Mouse (Mus musculus) splenic B cell, adult 2 months (primary cell): ENCODE measurements at regions not wholly inside any gene's neighbourhood (a gene's known extent, or its start where the extent isn't known, plus 50 kb on each side); places are given as distances from the start of the nearest gene placed in this dataset.

Experiments
- DNase-seq: peaks from one replicate; pipeline ENCODE4 v3.0.0-alpha.2; 2011; ENCODE audit warnings: low read depth, low spot score
- H3K27me3 ChIP-seq: 2 replicates; pipeline ENCODE4 v1.6.1; 2012; ENCODE audit warnings: mild to moderate bottlenecking, low read length, moderate library complexity, mixed read lengths; ENCODE audit not compliant: control insufficient read depth, poor library complexity, insufficient read depth, severe bottlenecking
- H3K36me3 ChIP-seq: 2 replicates; pipeline ENCODE4 v1.6.1; 2012; ENCODE audit warnings: mild to moderate bottlenecking, low read length, moderate library complexity, mixed read lengths; ENCODE audit not compliant: control insufficient read depth, poor library complexity, insufficient read depth, severe bottlenecking

- Histone ChIP-seq H3K27me3 (no peaks in the 10 kb centered on the region), H3K36me3 (no peaks in the 10 kb centered on the region)
- DNase-seq = peak; percentile 9
Observed at GRCm38 (mm10) chrX:21293666-21294065, 118.2 kb upstream of the Gm21876 start.

DNA sequence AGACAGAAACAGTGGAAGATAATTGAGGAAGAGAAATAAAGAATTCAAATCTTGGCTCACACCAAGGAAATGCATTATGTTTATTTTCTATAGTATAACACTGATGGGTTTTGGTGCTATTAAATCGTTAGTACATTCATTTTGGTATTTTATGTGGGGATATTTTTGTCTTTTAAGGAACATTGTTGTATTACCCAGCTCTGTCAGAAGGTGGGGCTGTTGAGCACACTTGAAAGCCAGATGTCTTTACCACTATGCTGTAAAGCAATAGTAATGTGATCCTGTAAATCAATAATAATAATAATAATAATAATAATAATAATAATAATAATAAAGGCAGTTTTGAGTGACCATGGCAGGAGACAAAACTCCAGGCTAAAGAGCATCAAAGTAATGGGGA lies 120.0 kb upstream of the Gm21876 start:
- H3K36me3 ChIP-seq = no peaks in the 10 kb centered on the region
- peak; percentile 0 for DNase-seq

GRCm38 (mm10) chrX:21297349-21297748 lies 121.9 kb upstream of the Gm21876 start:
- H3K27me3 ChIP-seq = no peaks in the 10 kb centered on the region
- no peaks in the 10 kb centered on the region for H3K36me3 ChIP-seq
- no peak for DNase-seq

More for the DNA sequence above, 120.0 kb upstream of the Gm21876 start:
- no peaks in the 10 kb centered on the region for H3K27me3 ChIP-seq

- H3K36me3 ChIP-seq = no peaks in the 10 kb centered on the region
- DNase-seq = no peak
- H3K27me3 ChIP-seq = no peaks in the 10 kb centered on the region
Observed at GRCm38 (mm10) chrX:21334499-21335032, 149.8 kb upstream of the Agtr2 start.

- Histone ChIP-seq H3K27me3 (no peaks in the 10 kb centered on the region), H3K36me3 (no peaks in the 10 kb centered on the region)
- no peak for DNase-seq
Observed at GRCm38 (mm10) chrX:21344397-21344796, 139.9 kb upstream of the Agtr2 start.

- no peaks in the 10 kb centered on the region for H3K27me3 ChIP-seq
- peak; percentile 4 for DNase-seq
- no peaks in the 10 kb centered on the region for H3K36me3 ChIP-seq
Observed at GRCm38 (mm10) chrX:21350503-21350902, 133.8 kb upstream of the Agtr2 start.

DNA sequence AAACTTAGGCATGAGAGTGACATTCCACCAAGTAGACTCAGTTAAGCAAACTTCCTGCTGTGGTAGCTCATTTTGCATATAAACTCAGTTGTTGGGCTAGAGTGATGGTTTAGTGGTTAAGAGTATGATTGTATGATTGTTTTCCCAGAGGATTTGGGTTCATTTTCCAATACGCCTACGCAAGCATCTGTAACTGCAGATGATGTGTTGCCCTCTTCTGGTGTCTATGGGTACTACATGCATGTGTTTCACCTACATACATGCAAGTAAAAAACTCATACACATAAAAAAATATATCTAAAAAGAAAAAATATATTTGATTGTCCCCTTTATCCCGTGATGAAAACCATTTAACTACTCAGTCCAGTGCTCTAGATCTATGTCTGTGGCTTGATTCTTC lies 132.0 kb upstream of the Agtr2 start:
- Histone ChIP-seq H3K27me3 (no peaks in the 10 kb centered on the region), H3K36me3 (no peaks in the 10 kb centered on the region)
- DNase-seq = peak; percentile 32

DNA sequence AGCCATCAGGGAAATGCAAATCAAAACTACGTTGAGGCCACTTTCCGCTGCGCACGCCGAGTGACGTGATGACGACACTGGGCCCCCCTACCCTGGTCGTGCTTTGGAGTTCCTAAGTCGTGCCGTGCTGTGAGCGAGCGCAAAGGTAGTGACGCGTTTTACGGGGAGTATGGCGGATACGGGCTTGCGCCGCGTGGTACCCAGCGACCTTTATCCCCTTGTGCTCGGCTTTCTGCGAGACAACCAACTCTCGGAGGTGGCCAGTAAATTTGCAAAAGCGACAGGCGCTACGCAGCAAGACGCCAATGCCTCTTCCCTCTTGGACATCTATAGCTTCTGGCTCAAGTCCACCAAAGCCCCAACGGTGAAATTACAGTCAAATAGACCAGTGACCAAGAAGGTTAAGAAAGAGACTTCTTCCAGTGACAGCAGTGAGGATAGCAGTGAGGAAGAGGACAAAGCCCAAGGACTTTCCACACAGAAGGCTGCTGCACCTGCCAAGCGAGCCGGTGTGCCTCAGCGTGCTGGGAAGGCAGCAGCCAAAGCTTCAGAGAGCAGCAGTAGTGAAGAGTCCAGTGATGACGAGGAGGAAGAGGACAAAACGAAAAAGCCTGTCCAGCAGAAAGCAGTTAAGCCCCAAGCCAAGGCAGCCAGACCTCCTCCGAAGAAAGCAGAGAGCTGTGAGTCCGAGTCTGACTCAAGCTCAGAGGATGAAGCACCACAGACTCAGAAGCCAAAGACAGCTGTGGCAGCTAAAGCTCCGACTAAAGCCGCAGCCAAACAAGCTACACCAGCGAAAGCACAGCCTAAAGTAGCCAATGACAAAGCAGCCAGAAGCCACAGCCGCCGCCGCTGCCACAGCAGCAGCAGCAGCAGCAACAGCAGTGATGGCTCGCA lies 123.3 kb upstream of the Agtr2 start:
- Histone ChIP-seq H3K36me3 (no peaks in the 10 kb centered on the region), H3K27me3 (no peaks in the 10 kb centered on the region)
- peak; percentile 5 for DNase-seq

GRCm38 (mm10) chrX:21385221-21385620 lies 99.1 kb upstream of the Agtr2 start:
- H3K27me3 ChIP-seq = no peaks in the 10 kb centered on the region
- no peaks in the 10 kb centered on the region for H3K36me3 ChIP-seq
- no peak for DNase-seq

DNA sequence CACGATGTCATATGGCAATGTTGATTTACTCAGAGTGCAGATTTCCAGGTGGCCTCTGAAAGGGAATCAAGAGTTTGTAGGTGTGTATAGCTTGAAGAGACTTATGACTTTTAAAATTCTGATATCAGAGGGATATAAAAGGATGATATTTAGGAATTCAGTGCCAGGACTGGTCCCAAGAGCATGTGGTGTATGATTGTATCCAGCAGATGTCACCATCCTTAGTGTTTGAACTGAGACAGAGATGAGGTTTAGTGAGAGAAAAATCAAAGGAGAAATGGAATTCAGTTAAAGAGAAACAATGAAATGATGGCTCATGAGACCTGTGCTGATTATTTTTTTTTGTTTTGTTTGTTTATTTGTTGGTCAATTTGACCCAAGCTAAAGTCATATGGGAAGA lies 94.4 kb upstream of the Agtr2 start:
- no peak for DNase-seq
- Histone ChIP-seq H3K36me3 (no peaks in the 10 kb centered on the region), H3K27me3 (no peaks in the 10 kb centered on the region)

DNA sequence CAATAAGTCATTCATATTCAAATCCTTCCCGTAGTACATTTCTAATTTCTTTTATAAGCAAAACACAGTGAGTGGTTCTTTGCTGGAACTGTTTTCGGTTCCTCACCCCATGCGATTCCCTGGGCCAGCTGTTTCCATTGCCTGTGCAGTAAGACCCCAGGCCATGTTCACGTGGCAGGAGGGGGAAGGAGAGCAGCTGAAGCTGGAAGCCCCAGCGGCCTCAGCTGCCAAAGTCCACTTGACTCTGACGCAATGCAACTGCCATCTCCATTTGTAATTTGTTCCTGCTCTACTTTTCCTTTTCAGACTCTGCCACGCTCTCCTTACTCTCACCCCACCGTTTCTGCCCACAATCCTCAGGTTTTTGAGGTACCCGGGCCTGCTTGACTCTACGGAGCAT lies 91.1 kb upstream of the Agtr2 start:
- H3K27me3 ChIP-seq = no peaks in the 10 kb centered on the region
- no peaks in the 10 kb centered on the region for H3K36me3 ChIP-seq
- DNase-seq = no peak

- Histone ChIP-seq H3K27me3 (no peaks in the 10 kb centered on the region), H3K36me3 (no peaks in the 10 kb centered on the region)
- no peak for DNase-seq
Observed at GRCm38 (mm10) chrX:21424797-21425196, 59.5 kb upstream of the Agtr2 start.

GRCm38 (mm10) chrX:21428081-21428480 lies 56.3 kb upstream of the Agtr2 start:
- no peak for DNase-seq
- Histone ChIP-seq H3K27me3 (no peaks in the 10 kb centered on the region), H3K36me3 (no peaks in the 10 kb centered on the region)

GRCm38 (mm10) chrX:21433501-21433900 lies 50.8 kb upstream of the Agtr2 start:
- Histone ChIP-seq H3K27me3 (no peaks in the 10 kb centered on the region), H3K36me3 (no peaks in the 10 kb centered on the region)
- DNase-seq = no peak
